Mouse (Mus musculus): ENCODE data around the gene Snx32. TPM values are rescaled to one million over a fixed set of nuclear protein-coding genes. Genes with fewer than 3 reads are reported as not detected.

Gene Snx32
- polyA plus RNA-seq, 1 experiment from 2014 or later = 3.7 TPM

DNA sequence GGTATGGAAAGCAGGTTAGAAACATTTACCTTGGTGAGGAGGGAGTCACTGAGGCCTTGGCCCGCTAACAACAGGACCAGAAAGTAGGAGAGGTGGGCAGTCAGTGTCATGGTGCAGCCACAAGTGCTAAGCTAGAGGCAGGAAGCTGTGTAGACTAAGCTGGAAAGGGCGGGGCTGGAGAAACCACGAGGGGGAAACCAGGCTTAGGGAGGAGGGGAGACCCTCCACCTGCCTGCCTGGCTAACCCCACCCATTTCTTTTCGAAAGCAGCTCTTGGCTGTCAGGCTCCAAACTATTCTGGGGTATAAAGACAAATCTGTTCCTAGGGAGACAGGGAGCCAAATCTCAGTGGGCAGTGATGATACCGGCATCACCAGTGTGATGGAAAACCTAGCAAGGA lies 42.0 kb downstream of the Snx32 start, which contains the start of gene Ctsw:
Ctsw (minus strand) TSS at position 134 of the 400 bp plus-strand sequence.
- WGBS = 36% methylated on average over 5 of the region's 5 CpGs
- Histone ChIP-seq H3K9me3 (ENCODE audit: low read length) (no peaks in the 10 kb centered on the region), H3K4me1 (ENCODE audit: insufficient read depth, low read depth, low read length) (no peaks in the 10 kb centered on the region), H3K4me3 (ENCODE audit: low read depth, low read length) (no peak within 1 kb of the TSS), H3K9ac (replicated peaks; ENCODE audit: low read depth) (no peak within 1 kb of the TSS), H3K27ac (ENCODE audit: low read length) (no peak within 1 kb of the TSS), H3K27me3 (replicated peaks; ENCODE audit: insufficient read depth, low read length) (no peaks in the 10 kb centered on the region), H3K36me3 (ENCODE audit: insufficient read depth, low read length) (peaks cover 14% of the 10 kb centered on the region), H3K4me2 (replicated peaks; ENCODE audit: low read depth, low read length) (no peak within 1 kb of the TSS)
- ATAC-seq (no peak), DNase-seq (ENCODE audit: low spot score) (no peak)
- TF ChIP-seq EP300 (IDR thresholded peaks at IDR 0.05) (no peak), CTCF (IDR thresholded peaks at IDR 0.05) (no peak)

- 90% methylated on average over 6 of the region's 6 CpGs for WGBS
- TF ChIP-seq CTCF (IDR thresholded peaks at IDR 0.05) (no peak), EP300 (IDR thresholded peaks at IDR 0.05) (no peak)
- peaks cover 14% of the 10 kb centered on the region for H3K36me3 ChIP-seq (ENCODE audit: insufficient read depth, low read length)
These were observed 43.3 kb downstream of the Snx32 start for GRCm38 (mm10) chr19:5466916-5467500.

GRCm38 (mm10) chr19:5465037-5465436 lies 45.3 kb downstream of the Snx32 start:
- H3K4me2 ChIP-seq (replicated peaks; ENCODE audit: low read depth, low read length) = no peak overlapping the region
- ATAC-seq = no peak
- H3K4me1 ChIP-seq (ENCODE audit: insufficient read depth, low read depth, low read length) = peaks cover 1% of the 10 kb centered on the region; the same call in 1 of the 2 replicates
- 94% methylated on average over 8 of the region's 8 CpGs for WGBS
- no peak for TF ChIP-seq CTCF (IDR thresholded peaks at IDR 0.05)
- no peak for TF ChIP-seq EP300 (IDR thresholded peaks at IDR 0.05)
- DNase-seq (ENCODE audit: low spot score) = no peak
- no peaks in the 10 kb centered on the region for H3K9me3 ChIP-seq (ENCODE audit: low read length)
- no peak overlapping the region for H3K4me3 ChIP-seq (ENCODE audit: low read depth, low read length)
- H3K36me3 ChIP-seq (ENCODE audit: insufficient read depth, low read length) = peaks cover 14% of the 10 kb centered on the region
- H3K27ac ChIP-seq (ENCODE audit: low read length) = no peak overlapping the region
- no peaks in the 10 kb centered on the region for H3K27me3 ChIP-seq (replicated peaks; ENCODE audit: insufficient read depth, low read length)
- H3K9ac ChIP-seq (replicated peaks; ENCODE audit: low read depth) = no peak overlapping the region

More at GRCm38 (mm10) chr19:5466916-5467500, 43.3 kb downstream of the Snx32 start:
- Histone ChIP-seq H3K9ac (replicated peaks; ENCODE audit: low read depth) (no peak overlapping the region), H3K4me2 (replicated peaks; ENCODE audit: low read depth, low read length) (no peak overlapping the region), H3K27ac (ENCODE audit: low read length) (no peak overlapping the region), H3K9me3 (ENCODE audit: low read length) (no peaks in the 10 kb centered on the region), H3K27me3 (replicated peaks; ENCODE audit: insufficient read depth, low read length) (no peaks in the 10 kb centered on the region), H3K4me3 (ENCODE audit: low read depth, low read length) (no peak overlapping the region), H3K4me1 (ENCODE audit: insufficient read depth, low read depth, low read length) (no peaks in the 10 kb centered on the region)
- DNase-seq (ENCODE audit: low spot score) (no peak), ATAC-seq (no peak)

- 29% methylated on average over 15 of the region's 15 CpGs for WGBS
- Histone ChIP-seq H3K4me3 (ENCODE audit: low read depth, low read length) (no peak overlapping the region), H3K4me2 (replicated peaks; ENCODE audit: low read depth, low read length) (peak overlapping the region; percentile 25; the same call in 1 of the 2 replicates), H3K9ac (replicated peaks; ENCODE audit: low read depth) (no peak overlapping the region), H3K9me3 (ENCODE audit: low read length) (no peaks in the 10 kb centered on the region), H3K36me3 (ENCODE audit: insufficient read depth, low read length) (peaks cover 14% of the 10 kb centered on the region), H3K4me1 (ENCODE audit: insufficient read depth, low read depth, low read length) (peaks cover 3% of the 10 kb centered on the region; the same call in 1 of the 2 replicates), H3K27me3 (replicated peaks; ENCODE audit: insufficient read depth, low read length) (no peaks in the 10 kb centered on the region), H3K27ac (ENCODE audit: low read length) (peak overlapping the region; percentile 61; the same call in 1 of the 2 replicates)
- no peak for TF ChIP-seq EP300 (IDR thresholded peaks at IDR 0.05)
- TF ChIP-seq CTCF (IDR thresholded peaks at IDR 0.05) = peak; percentile 95
- DNase-seq (ENCODE audit: low spot score) (peak; percentile 72), ATAC-seq (peak; percentile 60)
These were observed 46.4 kb downstream of the Snx32 start for GRCm38 (mm10) chr19:5463791-5464562.

DNA sequence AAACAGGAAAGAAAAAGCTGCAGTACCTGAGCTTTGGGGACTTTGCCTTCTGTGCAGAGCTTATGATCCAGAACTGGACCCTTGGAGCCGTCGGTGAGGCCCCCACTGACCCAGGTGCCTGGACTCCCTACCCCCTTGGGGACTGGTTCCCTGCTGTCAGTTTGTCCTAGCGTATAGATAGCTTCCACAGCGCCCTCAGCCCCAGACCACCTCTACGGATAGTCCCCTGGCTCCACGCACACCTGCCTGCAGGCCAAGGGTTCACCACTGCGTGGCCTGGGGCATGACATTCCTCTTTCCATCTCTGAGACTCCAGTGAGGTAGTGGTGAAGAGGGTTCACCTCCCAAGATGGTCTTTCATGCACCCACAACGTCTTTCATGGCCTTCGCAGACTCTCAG lies 47.1 kb downstream of the Snx32 start:
- no peak for TF ChIP-seq EP300 (IDR thresholded peaks at IDR 0.05)
- TF ChIP-seq CTCF (IDR thresholded peaks at IDR 0.05) = no peak
- DNase-seq (ENCODE audit: low spot score) (no peak), ATAC-seq (no peak)
- no peak overlapping the region for H3K4me2 ChIP-seq (replicated peaks; ENCODE audit: low read depth, low read length)
- no peak overlapping the region for H3K4me3 ChIP-seq (ENCODE audit: low read depth, low read length)
- peaks cover 3% of the 10 kb centered on the region; the same call in 1 of the 2 replicates for H3K4me1 ChIP-seq (ENCODE audit: insufficient read depth, low read depth, low read length)
- H3K27me3 ChIP-seq (replicated peaks; ENCODE audit: insufficient read depth, low read length) = no peaks in the 10 kb centered on the region
- WGBS = 87% methylated on average over 9 of the region's 9 CpGs
- peaks cover 14% of the 10 kb centered on the region for H3K36me3 ChIP-seq (ENCODE audit: insufficient read depth, low read length)
- no peak overlapping the region for H3K27ac ChIP-seq (ENCODE audit: low read length)
- H3K9ac ChIP-seq (replicated peaks; ENCODE audit: low read depth) = no peak overlapping the region
- no peaks in the 10 kb centered on the region for H3K9me3 ChIP-seq (ENCODE audit: low read length)

GRCm38 (mm10) chr19:5461411-5461810 lies 48.9 kb downstream of the Snx32 start:
- Histone ChIP-seq H3K4me2 (replicated peaks; ENCODE audit: low read depth, low read length) (peak overlapping the region; percentile 71), H3K9me3 (ENCODE audit: low read length) (no peaks in the 10 kb centered on the region), H3K27me3 (replicated peaks; ENCODE audit: insufficient read depth, low read length) (no peaks in the 10 kb centered on the region), H3K4me3 (ENCODE audit: low read depth, low read length) (no peak overlapping the region; the same call in 1 of the 2 replicates), H3K27ac (ENCODE audit: low read length) (no peak overlapping the region), H3K4me1 (ENCODE audit: insufficient read depth, low read depth, low read length) (peaks cover 7% of the 10 kb centered on the region), H3K9ac (replicated peaks; ENCODE audit: low read depth) (peak overlapping the region; percentile 69; the same call in 1 of the 2 replicates), H3K36me3 (ENCODE audit: insufficient read depth, low read length) (peaks cover 14% of the 10 kb centered on the region)
- ATAC-seq = no peak
- TF ChIP-seq CTCF (IDR thresholded peaks at IDR 0.05) (no peak), EP300 (IDR thresholded peaks at IDR 0.05) (no peak)
- WGBS = 78% methylated on average over 6 of the region's 6 CpGs
- DNase-seq (ENCODE audit: low spot score) = no peak
